Mouse (Mus musculus): Measurements from ENCODE around the gene Efcab9. TPM values are rescaled to one million over a fixed set of nuclear protein-coding genes. Genes with fewer than 3 reads are reported as not detected.
A peak's percentile ranks its signal among the peaks of the same experiment; 100 is the strongest.

Gene Efcab9
- total and polyA plus RNA-seq, 2 experiments from 2014 or later: not detected

- Histone ChIP-seq H3K27me3 (ENCODE audit: insufficient read depth, low read length) (no peaks in the 10 kb centered on the region), H3K27ac (ENCODE audit: low read depth, low read length) (no peak overlapping the region), H3K36me3 (ENCODE audit: insufficient read depth, low read length) (no peaks in the 10 kb centered on the region), H3K4me2 (ENCODE audit: low read depth, low read length, poor library complexity, severe bottlenecking) (no peak overlapping the region), H3K4me1 (ENCODE audit: insufficient read depth, low read length) (no peaks in the 10 kb centered on the region; the same call in 1 of the 2 replicates), H3K9me3 (ENCODE audit: low read length) (no peaks in the 10 kb centered on the region), H3K4me3 (ENCODE audit: low read depth, low read length) (no peak overlapping the region), H3K9ac (replicated peaks; ENCODE audit: low read length, poor library complexity, severe bottlenecking) (no peak overlapping the region)
- WGBS: 100% methylated on average over 2 of the region's 2 CpGs
- DNase-seq (ENCODE audit: low spot score) (no peak), ATAC-seq (ENCODE audit: low FRiP score) (no peak)
- no peak for TF ChIP-seq CTCF (IDR thresholded peaks at IDR 0.05)
Observed at GRCm38 (mm10) chr11:32491079-32491478, 40.8 kb downstream of the Efcab9 start.

GRCm38 (mm10) chr11:32488808-32489670 lies 42.8 kb downstream of the Efcab9 start:
- Histone ChIP-seq H3K9ac (replicated peaks; ENCODE audit: low read length, poor library complexity, severe bottlenecking) (no peak overlapping the region), H3K27ac (ENCODE audit: low read depth, low read length) (no peak overlapping the region), H3K27me3 (ENCODE audit: insufficient read depth, low read length) (no peaks in the 10 kb centered on the region), H3K4me2 (ENCODE audit: low read depth, low read length, poor library complexity, severe bottlenecking) (no peak overlapping the region), H3K36me3 (ENCODE audit: insufficient read depth, low read length) (no peaks in the 10 kb centered on the region), H3K4me1 (ENCODE audit: insufficient read depth, low read length) (no peaks in the 10 kb centered on the region; the same call in 1 of the 2 replicates), H3K9me3 (ENCODE audit: low read length) (no peaks in the 10 kb centered on the region), H3K4me3 (ENCODE audit: low read depth, low read length) (no peak overlapping the region)
- DNase-seq (ENCODE audit: low spot score): no peak
- 87% methylated on average over 5 of the region's 5 CpGs for WGBS
- no peak for ATAC-seq (ENCODE audit: low FRiP score)
- no peak for TF ChIP-seq CTCF (IDR thresholded peaks at IDR 0.05)

- no peak overlapping the region for H3K9ac ChIP-seq (replicated peaks; ENCODE audit: low read length, poor library complexity, severe bottlenecking)
- H3K4me2 ChIP-seq (ENCODE audit: low read depth, low read length, poor library complexity, severe bottlenecking): no peak overlapping the region
- TF ChIP-seq CTCF (IDR thresholded peaks at IDR 0.05): no peak
- no peaks in the 10 kb centered on the region for H3K36me3 ChIP-seq (ENCODE audit: insufficient read depth, low read length)
- no peak overlapping the region for H3K27ac ChIP-seq (ENCODE audit: low read depth, low read length)
- H3K4me3 ChIP-seq (ENCODE audit: low read depth, low read length): no peak overlapping the region
- H3K4me1 ChIP-seq (ENCODE audit: insufficient read depth, low read length): no peaks in the 10 kb centered on the region; the same call in 1 of the 2 replicates
- no peak for DNase-seq (ENCODE audit: low spot score)
- H3K27me3 ChIP-seq (ENCODE audit: insufficient read depth, low read length): no peaks in the 10 kb centered on the region
- no peak for ATAC-seq (ENCODE audit: low FRiP score)
- H3K9me3 ChIP-seq (ENCODE audit: low read length): no peaks in the 10 kb centered on the region
Observed at GRCm38 (mm10) chr11:32488344-32488743, 43.5 kb downstream of the Efcab9 start.

DNA sequence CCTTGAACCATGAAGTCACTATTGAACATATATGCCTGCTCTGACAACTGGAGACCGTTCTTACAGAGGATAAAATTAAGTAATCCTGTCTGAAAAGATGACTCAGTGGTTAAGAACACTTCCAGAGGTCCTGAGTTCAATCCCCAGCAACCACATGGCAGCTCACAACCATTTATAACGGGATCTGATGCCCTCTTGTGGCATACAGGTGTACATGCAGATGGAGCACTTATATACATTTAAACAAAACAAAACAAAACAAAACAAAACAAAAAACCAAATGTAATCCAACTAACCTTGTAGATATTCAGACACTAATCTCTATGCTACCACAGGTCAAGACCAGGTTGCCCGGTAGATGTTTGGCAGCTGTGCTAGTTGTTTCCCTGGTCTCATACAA lies 44.4 kb downstream of the Efcab9 start:
- Histone ChIP-seq H3K9me3 (ENCODE audit: low read length) (no peaks in the 10 kb centered on the region), H3K27ac (ENCODE audit: low read depth, low read length) (no peak overlapping the region), H3K4me1 (ENCODE audit: insufficient read depth, low read length) (no peaks in the 10 kb centered on the region; the same call in 1 of the 2 replicates), H3K36me3 (ENCODE audit: insufficient read depth, low read length) (no peaks in the 10 kb centered on the region), H3K4me3 (ENCODE audit: low read depth, low read length) (no peak overlapping the region), H3K4me2 (ENCODE audit: low read depth, low read length, poor library complexity, severe bottlenecking) (no peak overlapping the region), H3K9ac (replicated peaks; ENCODE audit: low read length, poor library complexity, severe bottlenecking) (no peak overlapping the region), H3K27me3 (ENCODE audit: insufficient read depth, low read length) (no peaks in the 10 kb centered on the region)
- DNase-seq (ENCODE audit: low spot score): no peak
- ATAC-seq (ENCODE audit: low FRiP score): no peak
- 85% methylated on average over 3 of the region's 3 CpGs for WGBS
- TF ChIP-seq CTCF (IDR thresholded peaks at IDR 0.05): peak; percentile 45

- no peaks in the 10 kb centered on the region for H3K9me3 ChIP-seq (ENCODE audit: low read length)
- H3K4me3 ChIP-seq (ENCODE audit: low read depth, low read length): no peak overlapping the region
- no peaks in the 10 kb centered on the region; the same call in 1 of the 2 replicates for H3K4me1 ChIP-seq (ENCODE audit: insufficient read depth, low read length)
- no peak overlapping the region for H3K9ac ChIP-seq (replicated peaks; ENCODE audit: low read length, poor library complexity, severe bottlenecking)
- H3K4me2 ChIP-seq (ENCODE audit: low read depth, low read length, poor library complexity, severe bottlenecking): no peak overlapping the region
- DNase-seq (ENCODE audit: low spot score) (no peak), ATAC-seq (ENCODE audit: low FRiP score) (no peak)
- no peak for TF ChIP-seq CTCF (IDR thresholded peaks at IDR 0.05)
- H3K36me3 ChIP-seq (ENCODE audit: insufficient read depth, low read length): no peaks in the 10 kb centered on the region
- H3K27me3 ChIP-seq (ENCODE audit: insufficient read depth, low read length): no peaks in the 10 kb centered on the region
- 80% methylated on average over 3 of the region's 3 CpGs for WGBS
- H3K27ac ChIP-seq (ENCODE audit: low read depth, low read length): no peak overlapping the region
Observed at GRCm38 (mm10) chr11:32486621-32487020, 45.3 kb downstream of the Efcab9 start.

GRCm38 (mm10) chr11:32485290-32485689 lies 46.6 kb downstream of the Efcab9 start:
- no peak for ATAC-seq (ENCODE audit: low FRiP score)
- no peak overlapping the region for H3K4me3 ChIP-seq (ENCODE audit: low read depth, low read length)
- DNase-seq (ENCODE audit: low spot score): no peak
- no peak overlapping the region for H3K27ac ChIP-seq (ENCODE audit: low read depth, low read length)
- no peak overlapping the region for H3K4me2 ChIP-seq (ENCODE audit: low read depth, low read length, poor library complexity, severe bottlenecking)
- no peaks in the 10 kb centered on the region for H3K36me3 ChIP-seq (ENCODE audit: insufficient read depth, low read length)
- no peaks in the 10 kb centered on the region for H3K9me3 ChIP-seq (ENCODE audit: low read length)
- no peak for TF ChIP-seq CTCF (IDR thresholded peaks at IDR 0.05)
- no peaks in the 10 kb centered on the region for H3K27me3 ChIP-seq (ENCODE audit: insufficient read depth, low read length)
- H3K9ac ChIP-seq (replicated peaks; ENCODE audit: low read length, poor library complexity, severe bottlenecking): no peak overlapping the region
- 69% methylated on average over 3 of the region's 3 CpGs for WGBS
- no peaks in the 10 kb centered on the region; the same call in 1 of the 2 replicates for H3K4me1 ChIP-seq (ENCODE audit: insufficient read depth, low read length)

Measured in midbrain, postnatal 0 days (tissue).